Mouse (Mus musculus): ENCODE measurements around the gene Adora3. TPM values are rescaled to one million over a fixed set of nuclear protein-coding genes. Genes with fewer than 3 reads are reported as not detected.
A peak's percentile ranks its signal among the peaks of the same experiment; 100 is the strongest.

Gene Adora3
- polyA plus RNA-seq, 1 experiment from 2014 or later: not detected

GRCm38 (mm10) chr3:105932240-105933071, 61.8 kb downstream of the Adora3 start, which contains the start of gene I830077J02Rik:
TSS of gene I830077J02Rik (minus strand) at chr3:105932664.
- H3K4me3 ChIP-seq: no peak within 1 kb of the TSS
- no peaks in the 10 kb centered on the region for H3K9me3 ChIP-seq
- 88% methylated on average over 8 of the region's 8 CpGs for WGBS
- no peaks in the 10 kb centered on the region for H3K4me1 ChIP-seq
- DNase-seq (ENCODE audit: low spot score): no peak
- peaks cover 6% of the 10 kb centered on the region for H3K36me3 ChIP-seq (replicated peaks)
- no peak within 1 kb of the TSS for H3K27ac ChIP-seq (replicated peaks)
- no peaks in the 10 kb centered on the region for H3K27me3 ChIP-seq (replicated peaks; ENCODE audit: low read depth, poor library complexity, severe bottlenecking)

- 93% methylated on average over 6 of the region's 6 CpGs for WGBS
- Histone ChIP-seq H3K36me3 (replicated peaks) (peaks cover 12% of the 10 kb centered on the region), H3K4me3 (no peak overlapping the region), H3K27me3 (replicated peaks; ENCODE audit: low read depth, poor library complexity, severe bottlenecking) (no peaks in the 10 kb centered on the region), H3K27ac (replicated peaks) (no peak overlapping the region), H3K4me1 (no peaks in the 10 kb centered on the region), H3K9me3 (no peaks in the 10 kb centered on the region)
- DNase-seq (ENCODE audit: low spot score): no peak
These were observed 63.3 kb downstream of the Adora3 start for GRCm38 (mm10) chr3:105933926-105934325.

GRCm38 (mm10) chr3:105935033-105935432, 64.4 kb downstream of the Adora3 start:
- 96% methylated on average over 5 of the region's 5 CpGs for WGBS

DNA sequence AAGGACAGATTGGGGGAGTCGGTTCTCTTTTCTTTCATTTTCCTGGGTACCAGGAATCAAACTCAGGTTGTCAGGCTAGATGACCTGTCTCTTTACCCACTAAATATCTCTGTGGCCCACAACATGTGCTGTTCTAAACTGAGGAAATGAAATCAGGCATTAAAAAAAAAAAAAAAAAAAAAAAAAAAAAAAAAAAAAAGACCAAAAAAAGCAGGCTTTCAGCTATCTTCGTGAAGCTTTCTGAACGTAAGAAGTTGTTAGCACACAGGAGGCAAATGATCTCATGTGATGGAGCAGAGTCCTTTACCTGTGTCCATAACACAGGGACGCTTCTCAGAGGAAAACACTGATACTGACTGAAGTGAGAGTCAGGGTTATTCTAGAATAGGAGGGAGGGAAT, 65.5 kb downstream of the Adora3 start:
- 94% methylated on average over 4 of the region's 4 CpGs for WGBS
- H3K27ac ChIP-seq (replicated peaks): no peak overlapping the region
- no peaks in the 10 kb centered on the region for H3K4me1 ChIP-seq
- no peak overlapping the region for H3K4me3 ChIP-seq
- H3K36me3 ChIP-seq (replicated peaks): peaks cover 30% of the 10 kb centered on the region
- H3K9me3 ChIP-seq: no peaks in the 10 kb centered on the region
- DNase-seq (ENCODE audit: low spot score): no peak
- no peaks in the 10 kb centered on the region for H3K27me3 ChIP-seq (replicated peaks; ENCODE audit: low read depth, poor library complexity, severe bottlenecking)

More at GRCm38 (mm10) chr3:105935033-105935432, 64.4 kb downstream of the Adora3 start:
- Histone ChIP-seq H3K27ac (replicated peaks) (no peak overlapping the region), H3K27me3 (replicated peaks; ENCODE audit: low read depth, poor library complexity, severe bottlenecking) (no peaks in the 10 kb centered on the region), H3K9me3 (no peaks in the 10 kb centered on the region), H3K36me3 (replicated peaks) (peaks cover 19% of the 10 kb centered on the region), H3K4me3 (no peak overlapping the region), H3K4me1 (no peaks in the 10 kb centered on the region)
- DNase-seq (ENCODE audit: low spot score): no peak

DNA sequence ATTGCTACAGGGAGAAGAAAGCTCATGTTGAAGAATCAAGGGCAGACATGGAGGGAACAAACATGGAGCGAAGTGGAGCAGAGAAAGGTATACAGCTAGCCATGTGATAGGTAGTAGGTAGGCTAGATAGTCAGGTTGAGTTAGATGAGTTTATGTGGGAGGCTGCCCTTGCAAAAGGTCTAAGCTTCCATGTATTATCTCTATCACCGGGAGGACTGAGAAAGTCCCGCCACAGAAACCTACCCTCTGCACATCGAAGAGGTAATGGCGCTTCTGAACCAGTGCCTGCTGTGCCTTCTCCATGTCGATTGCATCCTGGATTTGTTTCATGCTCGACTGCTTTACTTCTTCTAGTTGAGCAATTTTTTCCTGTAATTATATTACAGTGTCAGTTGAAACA, 80.7 kb downstream of the Adora3 start:
- 94% methylated on average over 7 of the region's 7 CpGs for WGBS
- H3K4me3 ChIP-seq: no peak overlapping the region
- H3K4me1 ChIP-seq: no peaks in the 10 kb centered on the region
- H3K9me3 ChIP-seq: no peaks in the 10 kb centered on the region
- H3K27ac ChIP-seq (replicated peaks): no peak overlapping the region
- H3K27me3 ChIP-seq (replicated peaks; ENCODE audit: low read depth, poor library complexity, severe bottlenecking): no peaks in the 10 kb centered on the region
- H3K36me3 ChIP-seq (replicated peaks): peaks cover 100% of the 10 kb centered on the region
- no peak for DNase-seq (ENCODE audit: low spot score)

DNA sequence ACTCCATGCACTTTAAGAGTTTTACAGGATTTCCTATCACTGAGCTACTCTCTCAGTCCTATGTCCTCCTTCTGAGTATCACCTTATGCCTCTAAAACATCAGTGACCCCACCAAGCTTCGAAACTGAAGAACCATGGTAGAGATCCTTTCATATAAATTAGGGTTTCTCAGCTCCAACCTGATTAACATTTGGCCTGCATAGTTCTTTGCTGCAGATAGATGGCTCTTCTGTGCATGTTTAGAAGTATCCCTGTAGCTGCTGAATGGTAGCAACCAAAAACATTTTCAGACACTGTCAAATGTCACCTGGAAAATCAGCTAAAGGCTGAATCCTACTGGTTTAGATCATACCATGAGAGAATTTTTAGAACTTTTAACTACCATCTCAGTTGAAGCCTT, 86.6 kb downstream of the Adora3 start:
- Histone ChIP-seq H3K9me3 (no peaks in the 10 kb centered on the region), H3K27me3 (replicated peaks; ENCODE audit: low read depth, poor library complexity, severe bottlenecking) (no peaks in the 10 kb centered on the region), H3K4me3 (peak overlapping the region; percentile 97), H3K4me1 (peaks cover 26% of the 10 kb centered on the region), H3K36me3 (replicated peaks) (peaks cover 69% of the 10 kb centered on the region), H3K27ac (replicated peaks) (no peak overlapping the region)
- DNase-seq (ENCODE audit: low spot score): no peak
- 94% methylated on average over 1 of the region's 1 CpGs for WGBS

- no peak for DNase-seq (ENCODE audit: low spot score)
- Histone ChIP-seq H3K27me3 (replicated peaks; ENCODE audit: low read depth, poor library complexity, severe bottlenecking) (no peaks in the 10 kb centered on the region), H3K9me3 (no peaks in the 10 kb centered on the region), H3K27ac (replicated peaks) (peak overlapping the region; percentile 96), H3K4me1 (peaks cover 26% of the 10 kb centered on the region), H3K36me3 (replicated peaks) (peaks cover 69% of the 10 kb centered on the region), H3K4me3 (peak overlapping the region; percentile 97)
- WGBS: 49% methylated on average over 5 of the region's 5 CpGs
These were observed 87.5 kb downstream of the Adora3 start for GRCm38 (mm10) chr3:105958204-105958603.

Other genes starting within 250 kb of the Adora3 start
- gene Ddx20, start 183.3 kb upstream of the Adora3 start, polyA plus RNA-seq (2016; fragmentation: Nextera tagmentation; extraction: Ambion mirVana): 51.7 and 54.6 TPM in 2 replicates
- 3.4 and 3.6 TPM in 2 replicates for gene Inka2, start 166.3 kb upstream of the Adora3 start, polyA plus RNA-seq (2016; fragmentation: Nextera tagmentation; extraction: Ambion mirVana)
- gene Rap1a, start 69.5 kb upstream of the Adora3 start, polyA plus RNA-seq (2016; fragmentation: Nextera tagmentation; extraction: Ambion mirVana): 66.0 and 66.3 TPM in 2 replicates
- gene Tmigd3, start within 50 bp of the Adora3 start, polyA plus RNA-seq (2016; fragmentation: Nextera tagmentation; extraction: Ambion mirVana): 0.15 TPM in 1 of 2 replicates, not detected in the other
- 0.34 and 0.61 TPM in 2 replicates for gene I830077J02Rik, start 61.8 kb downstream of the Adora3 start, polyA plus RNA-seq (2016; fragmentation: Nextera tagmentation; extraction: Ambion mirVana)
- gene Wdr77, start 88.5 kb downstream of the Adora3 start, polyA plus RNA-seq (2016; fragmentation: Nextera tagmentation; extraction: Ambion mirVana): 180 and 193 TPM in 2 replicates
- gene Atp5f1, start 89.2 kb downstream of the Adora3 start, polyA plus RNA-seq (2016; fragmentation: Nextera tagmentation; extraction: Ambion mirVana): 459 and 473 TPM in 2 replicates
- 2.0 and 2.7 TPM in 2 replicates for gene Ovgp1, start 102.9 kb downstream of the Adora3 start, polyA plus RNA-seq (2016; fragmentation: Nextera tagmentation; extraction: Ambion mirVana)
- gene Pifo, start 143.8 kb downstream of the Adora3 start, polyA plus RNA-seq (2016; fragmentation: Nextera tagmentation; extraction: Ambion mirVana): 0.21 and 0.79 TPM in 2 replicates
- not detected in 2 replicates for gene Chil5, start 162.0 kb downstream of the Adora3 start, polyA plus RNA-seq (2016; fragmentation: Nextera tagmentation; extraction: Ambion mirVana)
- 0.20 and 0.29 TPM in 2 replicates for gene Chia1, start 242.4 kb downstream of the Adora3 start, polyA plus RNA-seq (2016; fragmentation: Nextera tagmentation; extraction: Ambion mirVana)

Data from embryonic facial prominence, embryonic 10.5 days (tissue).